Mouse (Mus musculus) lung, embryonic 16.5 days (tissue): ENCODE measurements around the gene Pdcd11. TPM values are rescaled to one million over a fixed set of nuclear protein-coding genes. Genes with fewer than 3 reads are reported as not detected.
"Not testable (repeated sequence)": the region's sequence is repeated elsewhere in the genome, so short reads cannot be mapped to it uniquely, and the experiment has no call there.

Experiments
- ATAC-seq: fragments of 200-750 bp; cut with Nextera tagmentation; 2 replicates; pipeline ENCODE4 v1.8.0; 2017; ENCODE audit warnings: low read depth, mild to moderate bottlenecking, moderate library complexity
- H3K27ac ChIP-seq: fragments of 300-500 bp; sonication (generic); 2 replicates; pipeline ENCODE4 v1.5.1; 2014; ENCODE audit warnings: mild to moderate bottlenecking, control low read depth, low read length
- H3K27me3 ChIP-seq: fragments of 300-500 bp; sonication (generic); 2 replicates; pipeline ENCODE4 v1.6.1; 2014; ENCODE audit warnings: low read depth, low read length, mixed read lengths; ENCODE audit not compliant: control insufficient read depth, insufficient read depth
- H3K36me3 ChIP-seq: fragments of 300-500 bp; sonication (generic); 2 replicates; pipeline ENCODE4 v1.6.1; 2014; ENCODE audit warnings: low read length; ENCODE audit not compliant: control insufficient read depth, insufficient read depth
- H3K4me1 ChIP-seq: fragments of 300-500 bp; sonication (generic); replicated peaks from 2 replicates; pipeline ENCODE4 v1.6.1; 2014; ENCODE audit warnings: low read length, mixed read lengths; ENCODE audit not compliant: control insufficient read depth, insufficient read depth
- H3K4me2 ChIP-seq: fragments of 300-500 bp; sonication (generic); 2 replicates; pipeline ENCODE4 v1.6.1; 2014; ENCODE audit warnings: low read depth, low read length, control low read depth
- H3K4me3 ChIP-seq: fragments of 300-500 bp; sonication (generic); 2 replicates; pipeline ENCODE4 v1.5.1; 2014; ENCODE audit warnings: mild to moderate bottlenecking, low read length, control low read depth
- H3K9ac ChIP-seq: fragments of 300-500 bp; sonication (generic); 2 replicates; pipeline ENCODE4 v1.6.1; 2014; ENCODE audit warnings: low read length, control low read depth
- H3K9me3 ChIP-seq: fragments of 300-500 bp; sonication (generic); 2 replicates; pipeline ENCODE4 v1.6.1; 2016; ENCODE audit warnings: low read length; ENCODE audit not compliant: control insufficient read depth
- WGBS: fragments of 180-500 bp; shearing (Covaris S2); extraction: QIAGEN DNeasy Blood & Tissue Kit; methylation state at CpG from one replicate; pipeline ENCODE4 v1.1.7; 2014; 5-methylcytosine and 5-hydroxymethylcytosine counted together
- polyA plus RNA-seq: library from polyadenylated mRNA; unstranded; fragments of >200 nt; fragmentation: Nextera tagmentation; extraction: Ambion mirVana; gene quantifications from 2 replicates; pipeline ENCODE4 v1.2.1, GENCODE M21; 2015

The Pdcd11 gene
- polyA plus RNA-seq, 1 experiment from 2014 or later = 8.1 TPM

- H3K4me2 ChIP-seq = peak overlapping the region; percentile 79
- peak; percentile 39; the same call in 1 of the 2 replicates for ATAC-seq
- H3K9me3 ChIP-seq = no peaks in the 10 kb centered on the region
- H3K27me3 ChIP-seq = no peaks in the 10 kb centered on the region
- peak overlapping the region; percentile 80 for H3K9ac ChIP-seq
- H3K27ac ChIP-seq = peak overlapping the region; percentile 94
- H3K4me1 ChIP-seq = peaks cover 17% of the 10 kb centered on the region
- 29% methylated on average over 6 of the region's 6 CpGs for WGBS
- H3K4me3 ChIP-seq = peak overlapping the region; percentile 62
- H3K36me3 ChIP-seq = peaks cover 9% of the 10 kb centered on the region; the same call in 1 of the 2 replicates
These were observed 46.5 kb downstream of the Pdcd11 start for GRCm38 (mm10) chr19:47137051-47137581.

- peak; percentile 89 for ATAC-seq
- 4% methylated on average over 28 of the region's 28 CpGs for WGBS
- no peaks in the 10 kb centered on the region for H3K27me3 ChIP-seq
- H3K36me3 ChIP-seq = peaks cover 8% of the 10 kb centered on the region; the same call in 1 of the 2 replicates
- H3K27ac ChIP-seq = peak within 1 kb of the TSS; percentile 94
- no peaks in the 10 kb centered on the region for H3K9me3 ChIP-seq
- H3K4me2 ChIP-seq = peak within 1 kb of the TSS; percentile 79
- peak within 1 kb of the TSS; percentile 80 for H3K9ac ChIP-seq
- H3K4me1 ChIP-seq = peaks cover 17% of the 10 kb centered on the region
- H3K4me3 ChIP-seq = peak within 1 kb of the TSS; percentile 62
These were observed 47.3 kb downstream of the Pdcd11 start, which contains the start of gene Calhm2 for GRCm38 (mm10) chr19:47137771-47138421. Gene Calhm2 (minus strand): TSS chr19:47138294.

- 27% methylated on average over 7 of the region's 7 CpGs for WGBS
- H3K4me2 ChIP-seq, ATAC-seq, H3K4me3 ChIP-seq, H3K9ac ChIP-seq, H3K36me3 ChIP-seq, H3K9me3 ChIP-seq, H3K27me3 ChIP-seq, H3K27ac ChIP-seq: not testable (repeated sequence)
- H3K4me1 ChIP-seq = peaks cover 17% of the 10 kb centered on the region
These were observed 49.0 kb downstream of the Pdcd11 start for GRCm38 (mm10) chr19:47139611-47140010.

- no peaks in the 10 kb centered on the region for H3K9me3 ChIP-seq
- H3K4me3 ChIP-seq = no peak overlapping the region
- no peaks in the 10 kb centered on the region for H3K27me3 ChIP-seq
- no peak for ATAC-seq
- no peak overlapping the region for H3K27ac ChIP-seq
- peaks cover 8% of the 10 kb centered on the region; the same call in 1 of the 2 replicates for H3K4me1 ChIP-seq
- WGBS = 65% methylated on average over 6 of the region's 6 CpGs
- H3K4me2 ChIP-seq = no peak overlapping the region
- H3K36me3 ChIP-seq = no peaks in the 10 kb centered on the region
- H3K9ac ChIP-seq = no peak overlapping the region
These were observed 51.9 kb downstream of the Pdcd11 start for GRCm38 (mm10) chr19:47142438-47142837.

GRCm38 (mm10) chr19:47144154-47144553 is 53.6 kb downstream of the Pdcd11 start, which contains the start of gene Calhm1:
Gene Calhm1 (minus strand): TSS chr19:47144254.
- Histone ChIP-seq H3K9me3 (no peaks in the 10 kb centered on the region), H3K4me3 (no peak within 1 kb of the TSS), H3K27ac (no peak within 1 kb of the TSS), H3K27me3 (no peaks in the 10 kb centered on the region), H3K4me2 (no peak within 1 kb of the TSS), H3K36me3 (no peaks in the 10 kb centered on the region), H3K9ac (no peak within 1 kb of the TSS), H3K4me1 (no peaks in the 10 kb centered on the region)
- WGBS = 90% methylated on average over 6 of the region's 6 CpGs
- ATAC-seq = no peak

- Histone ChIP-seq H3K4me1 (no peaks in the 10 kb centered on the region; the same call in 1 of the 2 replicates), H3K9me3 (no peaks in the 10 kb centered on the region), H3K27me3 (peaks cover 4% of the 10 kb centered on the region; the same call in 1 of the 2 replicates), H3K4me3 (no peak overlapping the region), H3K27ac (no peak overlapping the region), H3K36me3 (no peaks in the 10 kb centered on the region), H3K9ac (no peak overlapping the region), H3K4me2 (no peak overlapping the region)
- no peak for ATAC-seq
- WGBS = 64% methylated on average over 5 of the region's 5 CpGs
These were observed 57.8 kb downstream of the Pdcd11 start for GRCm38 (mm10) chr19:47148267-47148847.

GRCm38 (mm10) chr19:47149854-47150253 is 59.3 kb downstream of the Pdcd11 start:
- Histone ChIP-seq H3K36me3 (no peaks in the 10 kb centered on the region), H3K27me3 (peaks cover 4% of the 10 kb centered on the region; the same call in 1 of the 2 replicates), H3K27ac (no peak overlapping the region), H3K9me3 (no peaks in the 10 kb centered on the region), H3K4me3 (no peak overlapping the region), H3K4me2 (no peak overlapping the region), H3K9ac (no peak overlapping the region), H3K4me1 (no peaks in the 10 kb centered on the region; the same call in 1 of the 2 replicates)
- ATAC-seq = no peak
- 24% methylated on average over 4 of the region's 4 CpGs for WGBS

GRCm38 (mm10) chr19:47151332-47152061 is 60.9 kb downstream of the Pdcd11 start:
- Histone ChIP-seq H3K9ac (no peak overlapping the region), H3K9me3 (no peaks in the 10 kb centered on the region), H3K4me2 (peak overlapping the region; percentile 43), H3K36me3 (no peaks in the 10 kb centered on the region), H3K27me3 (peaks cover 4% of the 10 kb centered on the region; the same call in 1 of the 2 replicates), H3K27ac (no peak overlapping the region), H3K4me3 (peak overlapping the region; percentile 27), H3K4me1 (no peaks in the 10 kb centered on the region; the same call in 1 of the 2 replicates)
- WGBS = 21% methylated on average over 32 of the region's 32 CpGs
- no peak for ATAC-seq

- Histone ChIP-seq H3K27me3 (peaks cover 4% of the 10 kb centered on the region; the same call in 1 of the 2 replicates), H3K27ac (no peak overlapping the region), H3K4me2 (peak overlapping the region; percentile 43; the same call in 1 of the 2 replicates), H3K36me3 (no peaks in the 10 kb centered on the region), H3K9ac (no peak overlapping the region), H3K4me3 (no peak overlapping the region), H3K9me3 (no peaks in the 10 kb centered on the region), H3K4me1 (no peaks in the 10 kb centered on the region; the same call in 1 of the 2 replicates)
- WGBS = 59% methylated on average over 12 of the region's 12 CpGs
- no peak for ATAC-seq
These were observed 61.4 kb downstream of the Pdcd11 start for GRCm38 (mm10) chr19:47152062-47152369.
